Mouse (Mus musculus): Measurements from ENCODE around the gene Rsg1. TPM values are rescaled to one million over a fixed set of nuclear protein-coding genes. Genes with fewer than 3 reads are reported as not detected.

The Rsg1 gene
- polyA plus RNA-seq, 1 experiment = 0.83 TPM

DNA sequence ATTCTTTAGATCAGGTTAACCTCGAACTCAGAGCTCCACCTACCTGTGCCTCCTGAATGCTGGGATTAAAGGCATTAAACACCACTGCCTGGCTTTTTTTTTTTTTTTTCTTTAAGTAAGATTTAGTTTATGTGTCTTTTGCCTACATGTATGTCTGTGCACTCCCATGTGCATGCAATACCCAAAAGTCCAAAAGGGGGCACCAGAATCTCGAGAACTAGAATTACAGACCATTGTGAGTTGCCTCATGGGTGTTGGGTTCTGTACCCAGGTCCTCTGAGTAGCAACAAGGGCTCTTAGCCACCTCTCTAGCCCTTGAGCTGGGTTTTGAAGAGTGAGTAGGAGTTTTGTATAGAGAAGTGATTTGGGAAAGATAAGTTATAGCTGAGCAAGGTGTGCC is 38.9 kb downstream of the Rsg1 start:
- no peak for TF ChIP-seq CTCF (IDR thresholded peaks at IDR 0.05; ENCODE audit: extremely low read depth, insufficient read depth, insufficient read length, insufficient replicate concordance)
- Histone ChIP-seq H3K36me3 (ENCODE audit: control insufficient read depth, insufficient read depth, low read length) (no peaks in the 10 kb centered on the region), H3K27ac (ENCODE audit: insufficient read depth, low read length) (no peak overlapping the region), H3K4me3 (ENCODE audit: extremely low read depth, insufficient read depth, insufficient read length) (no peak overlapping the region), H3K27me3 (ENCODE audit: control insufficient read depth, insufficient read depth, low read length) (peaks cover 8% of the 10 kb centered on the region), H3K4me1 (ENCODE audit: control insufficient read depth, insufficient read depth, insufficient read length) (peaks cover 2% of the 10 kb centered on the region; the same call in 1 of the 2 replicates)
- DNase-seq (ENCODE audit: low read depth in 1 of 2, low spot score in 2 of 2) = no peak
- WGBS = 50% methylated on average over 2 of the region's 2 CpGs

DNA sequence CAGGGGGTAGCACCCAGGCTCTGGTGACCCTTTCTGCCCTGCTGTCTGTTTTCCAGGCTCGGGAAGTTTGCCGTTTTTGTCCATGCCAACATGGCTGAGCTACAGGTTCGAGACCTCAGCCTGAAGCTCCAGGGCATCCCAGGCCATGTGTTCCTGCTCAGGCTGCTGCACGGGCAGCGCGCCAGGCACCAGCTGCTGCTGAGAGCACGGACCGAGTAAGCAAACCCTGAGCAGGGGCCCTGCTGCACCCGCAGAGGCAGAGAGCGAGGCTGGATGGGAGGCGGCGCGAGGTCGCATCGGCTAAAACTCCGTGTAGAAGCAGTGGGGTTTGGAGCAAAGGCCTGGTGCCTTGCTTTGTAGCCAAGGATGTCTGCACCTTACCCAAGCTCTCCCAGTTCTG is 40.5 kb downstream of the Rsg1 start:
- Histone ChIP-seq H3K36me3 (ENCODE audit: control insufficient read depth, insufficient read depth, low read length) (no peaks in the 10 kb centered on the region), H3K4me3 (ENCODE audit: extremely low read depth, insufficient read depth, insufficient read length) (no peak overlapping the region), H3K27me3 (ENCODE audit: control insufficient read depth, insufficient read depth, low read length) (no peaks in the 10 kb centered on the region; the same call in 1 of the 2 replicates), H3K27ac (ENCODE audit: insufficient read depth, low read length) (no peak overlapping the region), H3K4me1 (ENCODE audit: control insufficient read depth, insufficient read depth, insufficient read length) (no peaks in the 10 kb centered on the region)
- 76% methylated on average over 16 of the region's 16 CpGs for WGBS
- no peak for DNase-seq (ENCODE audit: low read depth in 1 of 2, low spot score in 2 of 2)
- TF ChIP-seq CTCF (IDR thresholded peaks at IDR 0.05; ENCODE audit: extremely low read depth, insufficient read depth, insufficient read length, insufficient replicate concordance) (no peak), POLR2A (IDR thresholded peaks at IDR 0.05; ENCODE audit: low read depth, low read length) (no peak)

DNA sequence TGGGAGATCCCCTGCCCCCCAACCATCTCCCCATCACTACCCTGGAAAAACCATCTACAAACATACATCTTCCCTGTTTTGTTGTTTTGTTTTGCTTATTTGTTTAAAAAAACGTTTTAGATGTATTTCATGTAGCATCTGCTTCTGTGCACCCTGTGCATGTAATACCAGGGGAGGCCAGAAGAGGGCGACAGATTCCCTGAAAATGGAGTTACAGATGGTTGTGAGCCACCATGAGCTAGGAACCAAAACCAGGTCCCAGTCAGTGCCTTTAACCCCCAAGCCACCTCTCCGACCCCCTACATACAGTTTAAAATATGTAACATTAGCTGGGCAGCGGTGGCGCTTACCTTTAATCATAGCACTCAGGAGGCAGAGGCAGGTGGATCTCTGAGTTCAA is 43.7 kb downstream of the Rsg1 start:
- no peaks in the 10 kb centered on the region for H3K4me1 ChIP-seq (ENCODE audit: control insufficient read depth, insufficient read depth, insufficient read length)

GRCm38 (mm10) chr4:141259413-141259812 is 45.7 kb downstream of the Rsg1 start:
- WGBS = 83% methylated on average over 12 of the region's 12 CpGs
- no peaks in the 10 kb centered on the region for H3K36me3 ChIP-seq (ENCODE audit: control insufficient read depth, insufficient read depth, low read length)
- no peak overlapping the region for H3K27ac ChIP-seq (ENCODE audit: insufficient read depth, low read length)
- H3K27me3 ChIP-seq (ENCODE audit: control insufficient read depth, insufficient read depth, low read length) = no peaks in the 10 kb centered on the region
- TF ChIP-seq POLR2A (IDR thresholded peaks at IDR 0.05; ENCODE audit: low read depth, low read length) (no peak), CTCF (IDR thresholded peaks at IDR 0.05; ENCODE audit: extremely low read depth, insufficient read depth, insufficient read length, insufficient replicate concordance) (no peak)
- no peak for DNase-seq (ENCODE audit: low read depth in 1 of 2, low spot score in 2 of 2)
- no peaks in the 10 kb centered on the region for H3K4me1 ChIP-seq (ENCODE audit: control insufficient read depth, insufficient read depth, insufficient read length)
- H3K4me3 ChIP-seq (ENCODE audit: extremely low read depth, insufficient read depth, insufficient read length) = no peak overlapping the region

More for the DNA sequence above, 43.7 kb downstream of the Rsg1 start:
- Histone ChIP-seq H3K27ac (ENCODE audit: insufficient read depth, low read length) (no peak overlapping the region), H3K4me3 (ENCODE audit: extremely low read depth, insufficient read depth, insufficient read length) (no peak overlapping the region), H3K27me3 (ENCODE audit: control insufficient read depth, insufficient read depth, low read length) (no peaks in the 10 kb centered on the region), H3K36me3 (ENCODE audit: control insufficient read depth, insufficient read depth, low read length) (no peaks in the 10 kb centered on the region)
- 63% methylated on average over 5 of the region's 5 CpGs for WGBS
- TF ChIP-seq POLR2A (IDR thresholded peaks at IDR 0.05; ENCODE audit: low read depth, low read length) (no peak), CTCF (IDR thresholded peaks at IDR 0.05; ENCODE audit: extremely low read depth, insufficient read depth, insufficient read length, insufficient replicate concordance) (no peak)
- DNase-seq (ENCODE audit: low read depth in 1 of 2, low spot score in 2 of 2) = no peak

GRCm38 (mm10) chr4:141260007-141260723 is 46.4 kb downstream of the Rsg1 start:
- no peak overlapping the region for H3K4me3 ChIP-seq (ENCODE audit: extremely low read depth, insufficient read depth, insufficient read length)
- no peaks in the 10 kb centered on the region for H3K36me3 ChIP-seq (ENCODE audit: control insufficient read depth, insufficient read depth, low read length)

GRCm38 (mm10) chr4:141262906-141263637 is 49.3 kb downstream of the Rsg1 start:
- 87% methylated on average over 10 of the region's 10 CpGs for WGBS
- H3K4me3 ChIP-seq (ENCODE audit: extremely low read depth, insufficient read depth, insufficient read length) = no peak overlapping the region
- DNase-seq (ENCODE audit: low read depth in 1 of 2, low spot score in 2 of 2) = no peak
- no peaks in the 10 kb centered on the region for H3K36me3 ChIP-seq (ENCODE audit: control insufficient read depth, insufficient read depth, low read length)
- no peaks in the 10 kb centered on the region for H3K4me1 ChIP-seq (ENCODE audit: control insufficient read depth, insufficient read depth, insufficient read length)
- no peaks in the 10 kb centered on the region for H3K27me3 ChIP-seq (ENCODE audit: control insufficient read depth, insufficient read depth, low read length)
- no peak overlapping the region for H3K27ac ChIP-seq (ENCODE audit: insufficient read depth, low read length)
- TF ChIP-seq POLR2A (IDR thresholded peaks at IDR 0.05; ENCODE audit: low read depth, low read length) (no peak), CTCF (IDR thresholded peaks at IDR 0.05; ENCODE audit: extremely low read depth, insufficient read depth, insufficient read length, insufficient replicate concordance) (no peak)

More at GRCm38 (mm10) chr4:141260007-141260723, 46.4 kb downstream of the Rsg1 start:
- TF ChIP-seq CTCF (IDR thresholded peaks at IDR 0.05; ENCODE audit: extremely low read depth, insufficient read depth, insufficient read length, insufficient replicate concordance) = no peak
- no peak for TF ChIP-seq POLR2A (IDR thresholded peaks at IDR 0.05; ENCODE audit: low read depth, low read length)
- DNase-seq (ENCODE audit: low read depth in 1 of 2, low spot score in 2 of 2) = no peak
- WGBS = 72% methylated on average over 16 of the region's 16 CpGs
- H3K27ac ChIP-seq (ENCODE audit: insufficient read depth, low read length) = no peak overlapping the region
- H3K4me1 ChIP-seq (ENCODE audit: control insufficient read depth, insufficient read depth, insufficient read length) = no peaks in the 10 kb centered on the region
- no peaks in the 10 kb centered on the region for H3K27me3 ChIP-seq (ENCODE audit: control insufficient read depth, insufficient read depth, low read length)
